Mouse (Mus musculus) ES-E14 (cell line): ENCODE results near the gene Crb3. TPM values are rescaled to one million over a fixed set of nuclear protein-coding genes. Genes with fewer than 3 reads are reported as not detected.

ENCODE experiments used
- DNase-seq: peaks from one replicate; pipeline ENCODE4 v3.0.0-alpha.2; 2013; ENCODE audit warnings: low read depth, low spot score
- H3K27ac ChIP-seq: 2 replicates; pipeline ENCODE4 v1.5.1; 2012; ENCODE audit warnings: low read depth, mild to moderate bottlenecking, low read length, moderate library complexity, mixed read lengths; ENCODE audit not compliant: poor library complexity, insufficient read depth, severe bottlenecking
- H3K36me3 ChIP-seq: 2 replicates; pipeline ENCODE4 v1.6.1; 2012; ENCODE audit warnings: mild to moderate bottlenecking, low read length, moderate library complexity, mixed read lengths; ENCODE audit not compliant: control insufficient read depth, poor library complexity, insufficient read depth, severe bottlenecking
- H3K4me1 ChIP-seq, 2 experiments: fragments of 150-350 bp in 1 of 2; sonication (generic) in 1 of 2; 2 replicates each; pipeline ENCODE4 v1.6.1; 2012; ENCODE audit warnings: low read length in 2 of 2, mild to moderate bottlenecking in 1 of 2, mixed read lengths in 1 of 2; ENCODE audit not compliant: control insufficient read depth in 2 of 2, insufficient read depth in 2 of 2, poor library complexity in 1 of 2
- H3K4me3 ChIP-seq, 2 experiments: fragments of 150-350 bp in 1 of 2; sonication (generic) in 1 of 2; 2 replicates each; pipeline ENCODE4 v1.5.1; 2012; ENCODE audit warnings: low read length in 2 of 2, low read depth in 1 of 2, mild to moderate bottlenecking in 1 of 2, mixed read lengths in 1 of 2; ENCODE audit not compliant: insufficient read depth in 1 of 2, poor library complexity in 1 of 2, severe bottlenecking in 1 of 2
- H3K9ac ChIP-seq: 2 replicates; pipeline ENCODE4 v1.6.1; 2012; ENCODE audit warnings: low read depth, mild to moderate bottlenecking, low read length, mixed read lengths; ENCODE audit not compliant: poor library complexity, insufficient read depth, severe bottlenecking
- H3K9me3 ChIP-seq: fragments of 150-350 bp; sonication (generic); 2 replicates; pipeline ENCODE4 v1.6.1; 2012; ENCODE audit warnings: low read depth, mild to moderate bottlenecking, low read length; ENCODE audit not compliant: control insufficient read depth, insufficient read depth
- CHD2 ChIP-seq: IDR thresholded peaks from 2 replicates; pipeline ENCODE4 v1.6.1; 2014; ENCODE audit warnings: mild to moderate bottlenecking, low read depth, low read length, inconsistent platforms
- HCFC1 ChIP-seq: IDR thresholded peaks from 2 replicates; pipeline ENCODE4 v1.6.1; 2012; ENCODE audit warnings: low read length, inconsistent platforms, borderline replicate concordance; ENCODE audit not compliant: insufficient read depth
- MAFK ChIP-seq: IDR thresholded peaks from 2 replicates; pipeline ENCODE4 v1.6.1; 2014; ENCODE audit warnings: mild to moderate bottlenecking, low read depth, low read length, inconsistent platforms; ENCODE audit not compliant: insufficient read depth
- ZC3H11A ChIP-seq: IDR thresholded peaks from 2 replicates; pipeline ENCODE4 v1.6.1; 2012; ENCODE audit warnings: low read depth, mild to moderate bottlenecking, inconsistent platforms, low read length, borderline replicate concordance
- ZNF384 ChIP-seq: IDR thresholded peaks from 2 replicates; pipeline ENCODE4 v1.6.1; 2012; ENCODE audit warnings: low read depth, low read length, inconsistent platforms
- in situ Hi-C, 2 experiments: fragments of 600-800 bp; cut with MboI; formaldehyde crosslinking; loops; one replicate each; pipeline ENCODE4 v1.15.1; 2025; ENCODE audit warnings: low sequenced_read_pairs in 2 of 2, inconsistent platforms in 1 of 2; ENCODE audit not compliant: unreplicated experiment in 2 of 2
- total RNA-seq: library from RNA; depleted of rRNA; stranded (reverse); fragments of 300-350 nt; gene quantifications from 2 replicates; pipeline ENCODE4 v1.2.3, GENCODE M21; 2012; rRNA removed

Crb3 gene
- 6.2 and 15.4 TPM in 2 replicates for total RNA-seq

DNA sequence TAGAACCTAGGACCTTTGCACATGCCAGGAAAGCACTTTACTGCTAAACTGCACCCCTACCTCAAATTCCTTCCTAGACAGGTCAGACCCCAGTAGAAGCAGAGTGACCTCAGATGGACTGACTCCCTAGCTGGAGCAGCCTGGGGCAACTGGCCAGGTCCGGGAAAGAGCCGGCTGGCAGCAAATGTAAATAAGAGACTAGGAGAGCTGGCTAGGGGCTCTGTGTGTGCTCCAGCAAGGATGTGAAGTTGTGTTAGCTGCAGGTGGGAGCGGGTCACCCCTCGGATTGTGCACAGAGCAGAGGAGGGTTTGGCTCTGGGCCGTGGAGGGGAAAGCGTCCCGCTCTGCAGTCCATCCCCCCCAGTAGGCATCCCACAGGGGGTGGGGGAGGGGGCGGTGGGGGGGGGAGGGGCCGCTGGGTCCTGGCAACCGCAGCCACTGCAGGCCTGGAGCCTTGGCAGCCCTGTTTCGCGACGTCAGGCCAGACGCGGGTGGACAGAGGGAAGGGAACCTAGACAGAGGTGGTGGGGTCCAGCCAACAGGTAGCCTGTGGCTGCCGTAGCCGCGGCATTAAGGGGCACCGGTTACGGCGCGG, at the start of gene Crb3:
Gene Crb3, plus strand, starts transcription at position 215 of the 595 bp plus-strand sequence.
- Histone ChIP-seq H3K4me1 (peaks cover 0 to 17% of the 10 kb centered on the region in 2 experiments; a peak in 2 of 4 replicates), H3K36me3 (no peaks in the 10 kb centered on the region; the same call in 1 of the 2 replicates), H3K4me3 (peak within 1 kb of the TSS; percentile 92 to 98), H3K27ac (no peak within 1 kb of the TSS), H3K9ac (peak within 1 kb of the TSS; percentile 77), H3K9me3 (no peaks in the 10 kb centered on the region)
- TF ChIP-seq CHD2 (no peak), HCFC1 (no peak), ZNF384 (no peak), MAFK (no peak), ZC3H11A (no peak)
- in situ Hi-C loops: loop anchor here in 1 of 2 experiments (10.0 kb wide), 1 partner anchor 276 kb away; no protein-coding TSS in a partner anchor
- no peak for DNase-seq

GRCm38 (mm10) chr17:57010911-57011235, 48.0 kb upstream of the Crb3 start:
- H3K9ac ChIP-seq: peak overlapping the region; percentile 92
- H3K9me3 ChIP-seq: no peaks in the 10 kb centered on the region
- H3K4me1 ChIP-seq: peaks cover 0 to 13% of the 10 kb centered on the region in 2 experiments; a peak in 2 of 4 replicates
- in situ Hi-C loops: no loop called here
- peaks cover 19% of the 10 kb centered on the region for H3K36me3 ChIP-seq
- H3K4me3 ChIP-seq: peak overlapping the region; percentile 80 to 90
- TF ChIP-seq ZC3H11A: no peak
- TF ChIP-seq HCFC1: no peak
- no peak for TF ChIP-seq CHD2
- no peak for TF ChIP-seq MAFK
- no peak for TF ChIP-seq ZNF384
- no peak for DNase-seq
- H3K27ac ChIP-seq: peak overlapping the region; percentile 57

GRCm38 (mm10) chr17:57011236-57012141, 47.4 kb upstream of the Crb3 start, which contains the start of the genes Gtf2f1 and Gm17949:
Gene Gtf2f1 (minus strand): TSS chr17:57011288.
Gene Gm17949 (plus strand): TSS chr17:57011469.
- H3K9ac ChIP-seq: peak within 1 kb of the TSS; percentile 92
- H3K4me1 ChIP-seq: peaks cover 0 to 13% of the 10 kb centered on the region in 2 experiments; a peak in 2 of 4 replicates
- peak; percentile 96 for DNase-seq
- H3K36me3 ChIP-seq: peaks cover 16% of the 10 kb centered on the region
- no peak for TF ChIP-seq ZNF384
- peak; percentile 48 for TF ChIP-seq CHD2
- TF ChIP-seq HCFC1: peak; percentile 80
- H3K4me3 ChIP-seq: peak within 1 kb of the TSS; percentile 80 to 90
- H3K27ac ChIP-seq: peak within 1 kb of the TSS; percentile 57
- in situ Hi-C loops: no loop called here
- H3K9me3 ChIP-seq: no peaks in the 10 kb centered on the region

GRCm38 (mm10) chr17:57012245-57012795, 46.6 kb upstream of the Crb3 start:
- H3K4me1 ChIP-seq: peaks cover 0 to 10% of the 10 kb centered on the region in 2 experiments; a peak in 2 of 4 replicates
- peak overlapping the region; percentile 73 to 80 for H3K4me3 ChIP-seq
- in situ Hi-C loops: no loop called here
- peak overlapping the region; percentile 57; the same call in 1 of the 2 replicates for H3K27ac ChIP-seq
- H3K9me3 ChIP-seq: no peaks in the 10 kb centered on the region
- no peak for DNase-seq
- H3K36me3 ChIP-seq: peaks cover 12% of the 10 kb centered on the region; the same call in 1 of the 2 replicates
- TF ChIP-seq MAFK (no peak), ZNF384 (no peak), HCFC1 (no peak), ZC3H11A (no peak), CHD2 (no peak)
- H3K9ac ChIP-seq: peak overlapping the region; percentile 83
